Mouse (Mus musculus): ENCODE measurements around the gene Sema4a. TPM values are rescaled to one million over a fixed set of nuclear protein-coding genes. Genes with fewer than 3 reads are reported as not detected.
A peak's percentile ranks its signal among the peaks of the same experiment; 100 is the strongest.

The Sema4a gene
- polyA plus RNA-seq, 1 experiment from 2014 or later: 13.8 TPM

- 41% methylated on average over 5 of the region's 5 CpGs for whole genome bisulfite sequencing (ENCODE audit: insufficient replicate concordance)
- Histone ChIP-seq H3K27ac (no peak overlapping the region), H3K4me1 (replicated peaks) (peaks cover 2% of the 10 kb centered on the region; the same call in 1 of the 2 replicates), H3K27me3 (peaks cover 11% of the 10 kb centered on the region), H3K4me2 (no peak overlapping the region), H3K9ac (no peak overlapping the region), H3K36me3 (no peaks in the 10 kb centered on the region), H3K9me3 (replicated peaks) (no peaks in the 10 kb centered on the region), H3K4me3 (replicated peaks) (no peak overlapping the region)
- ATAC-seq (ENCODE audit: low read depth) (no peak), DNase-seq (no peak)
These were observed 12.0 kb upstream of the Sema4a start for GRCm38 (mm10) chr3:88473020-88473419.

GRCm38 (mm10) chr3:88470943-88471479, 10.0 kb upstream of the Sema4a start:
- H3K27ac ChIP-seq: 0 out of 2 replicates have a peak overlapping the region, but pooled peaks have one; percentile 25
- ATAC-seq (ENCODE audit: low read depth): peak; percentile 41; the same call in 1 of the 2 replicates

GRCm38 (mm10) chr3:88469466-88469865, 8.5 kb upstream of the Sema4a start:
- Histone ChIP-seq H3K4me1 (replicated peaks) (peaks cover 9% of the 10 kb centered on the region), H3K9ac (no peak overlapping the region), H3K36me3 (no peaks in the 10 kb centered on the region), H3K27ac (no peak overlapping the region), H3K27me3 (peaks cover 14% of the 10 kb centered on the region), H3K9me3 (replicated peaks) (no peaks in the 10 kb centered on the region), H3K4me2 (no peak overlapping the region), H3K4me3 (replicated peaks) (no peak overlapping the region)
- WGBS (ENCODE audit: insufficient replicate concordance): 68% methylated on average over 2 of the region's 2 CpGs
- ATAC-seq (ENCODE audit: low read depth) (no peak), DNase-seq (no peak)

More at GRCm38 (mm10) chr3:88470943-88471479, 10.0 kb upstream of the Sema4a start:
- 65% methylated on average over 10 of the region's 10 CpGs for WGBS (ENCODE audit: insufficient replicate concordance)
- no peak overlapping the region for H3K4me3 ChIP-seq (replicated peaks)
- no peaks in the 10 kb centered on the region for H3K36me3 ChIP-seq
- H3K4me2 ChIP-seq: no peak overlapping the region
- DNase-seq: no peak
- H3K4me1 ChIP-seq (replicated peaks): peaks cover 4% of the 10 kb centered on the region
- peaks cover 11% of the 10 kb centered on the region for H3K27me3 ChIP-seq
- no peaks in the 10 kb centered on the region for H3K9me3 ChIP-seq (replicated peaks)
- H3K9ac ChIP-seq: no peak overlapping the region

GRCm38 (mm10) chr3:88467116-88467824, 6.3 kb upstream of the Sema4a start:
- Histone ChIP-seq H3K36me3 (no peaks in the 10 kb centered on the region), H3K9ac (no peak overlapping the region), H3K27ac (no peak overlapping the region), H3K4me1 (replicated peaks) (peaks cover 12% of the 10 kb centered on the region), H3K27me3 (peaks cover 14% of the 10 kb centered on the region), H3K4me3 (replicated peaks) (no peak overlapping the region), H3K4me2 (no peak overlapping the region), H3K9me3 (replicated peaks) (no peaks in the 10 kb centered on the region)
- peak; percentile 69 for DNase-seq
- peak; percentile 73 for ATAC-seq (ENCODE audit: low read depth)
- 25% methylated on average over 16 of the region's 16 CpGs for WGBS (ENCODE audit: insufficient replicate concordance)

GRCm38 (mm10) chr3:88465127-88465526, 4.1 kb upstream of the Sema4a start:
- Histone ChIP-seq H3K4me1 (replicated peaks) (peaks cover 12% of the 10 kb centered on the region), H3K4me2 (no peak overlapping the region), H3K9ac (no peak overlapping the region), H3K27ac (no peak overlapping the region), H3K9me3 (replicated peaks) (no peaks in the 10 kb centered on the region), H3K4me3 (replicated peaks) (no peak overlapping the region), H3K36me3 (no peaks in the 10 kb centered on the region), H3K27me3 (peaks cover 33% of the 10 kb centered on the region)
- ATAC-seq (ENCODE audit: low read depth) (no peak), DNase-seq (no peak)
- WGBS (ENCODE audit: insufficient replicate concordance): 50% methylated on average over 2 of the region's 2 CpGs

- no peaks in the 10 kb centered on the region for H3K9me3 ChIP-seq (replicated peaks)
- ATAC-seq (ENCODE audit: low read depth) (no peak), DNase-seq (no peak)
- no peak overlapping the region for H3K27ac ChIP-seq
- H3K36me3 ChIP-seq: no peaks in the 10 kb centered on the region
- H3K4me3 ChIP-seq (replicated peaks): no peak overlapping the region
- H3K9ac ChIP-seq: no peak overlapping the region
- 29% methylated on average over 3 of the region's 3 CpGs for WGBS (ENCODE audit: insufficient replicate concordance)
- peaks cover 12% of the 10 kb centered on the region for H3K4me1 ChIP-seq (replicated peaks)
- H3K4me2 ChIP-seq: no peak overlapping the region
- H3K27me3 ChIP-seq: peaks cover 40% of the 10 kb centered on the region
These were observed 3.4 kb upstream of the Sema4a start for GRCm38 (mm10) chr3:88464425-88464824.

GRCm38 (mm10) chr3:88460029-88460428, 953 bp downstream of the Sema4a start:
- Histone ChIP-seq H3K27ac (no peak overlapping the region), H3K36me3 (no peaks in the 10 kb centered on the region), H3K4me3 (replicated peaks) (no peak overlapping the region), H3K27me3 (peaks cover 66% of the 10 kb centered on the region), H3K9ac (no peak overlapping the region), H3K4me1 (replicated peaks) (peaks cover 24% of the 10 kb centered on the region), H3K4me2 (no peak overlapping the region), H3K9me3 (replicated peaks) (no peaks in the 10 kb centered on the region)
- 29% methylated on average over 5 of the region's 5 CpGs for WGBS (ENCODE audit: insufficient replicate concordance)
- ATAC-seq (ENCODE audit: low read depth) (no peak), DNase-seq (no peak)

- Histone ChIP-seq H3K4me2 (no peak overlapping the region), H3K27me3 (peaks cover 67% of the 10 kb centered on the region), H3K9me3 (replicated peaks) (no peaks in the 10 kb centered on the region), H3K36me3 (no peaks in the 10 kb centered on the region), H3K27ac (no peak overlapping the region), H3K9ac (no peak overlapping the region), H3K4me3 (replicated peaks) (no peak overlapping the region), H3K4me1 (replicated peaks) (peaks cover 28% of the 10 kb centered on the region)
- DNase-seq (no peak), ATAC-seq (ENCODE audit: low read depth) (no peak)
- 3% methylated on average over 14 of the region's 14 CpGs for WGBS (ENCODE audit: insufficient replicate concordance)
These were observed 2.2 kb downstream of the Sema4a start for GRCm38 (mm10) chr3:88458778-88459219.

- no peak overlapping the region for H3K4me2 ChIP-seq
- ATAC-seq (ENCODE audit: low read depth) (no peak), DNase-seq (no peak)
- peaks cover 79% of the 10 kb centered on the region for H3K27me3 ChIP-seq
- H3K4me1 ChIP-seq (replicated peaks): peaks cover 32% of the 10 kb centered on the region
- 59% methylated on average over 7 of the region's 7 CpGs for WGBS (ENCODE audit: insufficient replicate concordance)
- H3K9me3 ChIP-seq (replicated peaks): no peaks in the 10 kb centered on the region
- H3K36me3 ChIP-seq: peaks cover 4% of the 10 kb centered on the region; the same call in 1 of the 2 replicates
- no peak overlapping the region for H3K9ac ChIP-seq
- H3K4me3 ChIP-seq (replicated peaks): no peak overlapping the region
- H3K27ac ChIP-seq: peak overlapping the region; percentile 26
These were observed 4.0 kb downstream of the Sema4a start for GRCm38 (mm10) chr3:88456746-88457532.

GRCm38 (mm10) chr3:88456313-88456712, 4.7 kb downstream of the Sema4a start:
- 59% methylated on average over 8 of the region's 8 CpGs for WGBS (ENCODE audit: insufficient replicate concordance)
- Histone ChIP-seq H3K27ac (peak overlapping the region; percentile 26), H3K9ac (no peak overlapping the region), H3K9me3 (replicated peaks) (no peaks in the 10 kb centered on the region), H3K4me1 (replicated peaks) (peaks cover 32% of the 10 kb centered on the region), H3K4me3 (replicated peaks) (peak overlapping the region; percentile 32; the same call in 1 of the 2 replicates), H3K4me2 (peak overlapping the region; percentile 51), H3K27me3 (peaks cover 80% of the 10 kb centered on the region), H3K36me3 (peaks cover 6% of the 10 kb centered on the region; the same call in 1 of the 2 replicates)
- DNase-seq (no peak), ATAC-seq (ENCODE audit: low read depth) (peak; percentile 59)

- H3K36me3 ChIP-seq: peaks cover 6% of the 10 kb centered on the region; the same call in 1 of the 2 replicates
- H3K27me3 ChIP-seq: peaks cover 80% of the 10 kb centered on the region
- H3K9me3 ChIP-seq (replicated peaks): no peaks in the 10 kb centered on the region
- peak overlapping the region; percentile 53 for H3K9ac ChIP-seq
- WGBS (ENCODE audit: insufficient replicate concordance): 53% methylated on average over 18 of the region's 18 CpGs
- ATAC-seq (ENCODE audit: low read depth) (0 out of 2 replicates have a peak, but pooled peaks have one; percentile 12), DNase-seq (no peak)
- peak overlapping the region; percentile 51 for H3K4me2 ChIP-seq
- peaks cover 32% of the 10 kb centered on the region for H3K4me1 ChIP-seq (replicated peaks)
- H3K4me3 ChIP-seq (replicated peaks): peak overlapping the region; percentile 32
- peak overlapping the region; percentile 54 for H3K27ac ChIP-seq
These were observed 5.3 kb downstream of the Sema4a start for GRCm38 (mm10) chr3:88455588-88456264.
